Mouse (Mus musculus) thymus, postnatal 14 days (tissue): ENCODE data around the gene Cog6.

Experiments used
- DNase-seq: peaks from one replicate; pipeline ENCODE4 v3.0.0; 2021

The Cog6 gene

DNA sequence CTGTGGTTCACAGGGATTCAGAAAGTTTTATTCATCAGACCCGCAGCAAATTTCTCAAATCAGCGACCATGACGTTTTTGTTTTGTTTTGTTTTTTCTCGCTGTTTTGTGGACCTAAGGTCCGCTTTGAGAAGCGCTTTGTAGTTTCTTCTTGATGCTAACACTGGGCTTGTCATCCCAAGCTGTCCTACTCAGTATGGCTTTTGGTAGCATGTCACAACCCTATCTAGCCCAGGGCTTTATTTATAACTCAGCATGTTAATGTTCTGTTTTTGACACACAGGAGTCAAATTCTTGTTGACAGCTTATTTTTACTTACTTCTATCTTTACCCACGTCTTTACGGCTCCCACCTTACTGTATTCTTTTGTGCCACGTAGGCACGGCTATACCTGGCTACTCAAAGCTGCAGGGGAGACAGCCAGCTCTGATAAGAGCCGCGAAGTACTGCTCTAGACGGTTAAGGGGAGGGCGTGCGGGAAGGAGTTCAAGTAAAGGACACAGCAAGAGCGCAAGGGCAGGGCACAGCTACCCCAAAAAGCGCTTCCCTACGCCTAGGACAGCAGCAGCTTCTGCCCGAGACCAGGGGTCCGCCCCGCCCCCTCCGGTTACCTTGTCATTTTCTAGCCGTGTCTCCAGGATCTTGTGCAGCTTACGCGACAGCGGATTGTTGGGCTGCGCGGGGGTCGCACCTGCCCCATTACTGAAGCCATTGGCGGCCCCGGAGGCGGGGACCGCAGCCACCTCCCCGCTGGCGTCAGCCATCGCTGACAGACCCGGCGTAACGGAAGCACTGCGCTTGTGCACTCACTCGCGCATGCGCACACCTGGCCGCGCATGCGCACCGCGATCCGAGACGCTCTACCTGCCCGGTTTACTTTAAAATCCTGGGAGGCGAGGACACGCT lies at the start of gene Cog6:
Cog6 (minus strand) TSS at position 802 of the 905 bp plus-strand sequence.
- peak; percentile 90 for DNase-seq

DNA sequence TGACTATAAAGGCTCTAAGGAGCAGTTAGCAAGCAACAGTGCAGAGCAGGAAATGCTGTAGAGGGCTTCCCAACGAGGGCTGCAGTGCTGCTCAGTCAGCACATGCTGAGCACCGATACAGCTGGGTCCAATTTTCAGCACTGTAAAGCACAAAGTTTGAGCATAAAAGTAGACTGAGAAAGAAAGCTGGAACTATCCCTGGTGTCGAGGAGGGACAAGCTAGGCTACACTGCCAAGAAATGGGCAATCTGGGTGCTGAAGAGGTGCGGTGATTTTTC lies 49.0 kb upstream of the Cog6 start:
- DNase-seq = no peak

DNA sequence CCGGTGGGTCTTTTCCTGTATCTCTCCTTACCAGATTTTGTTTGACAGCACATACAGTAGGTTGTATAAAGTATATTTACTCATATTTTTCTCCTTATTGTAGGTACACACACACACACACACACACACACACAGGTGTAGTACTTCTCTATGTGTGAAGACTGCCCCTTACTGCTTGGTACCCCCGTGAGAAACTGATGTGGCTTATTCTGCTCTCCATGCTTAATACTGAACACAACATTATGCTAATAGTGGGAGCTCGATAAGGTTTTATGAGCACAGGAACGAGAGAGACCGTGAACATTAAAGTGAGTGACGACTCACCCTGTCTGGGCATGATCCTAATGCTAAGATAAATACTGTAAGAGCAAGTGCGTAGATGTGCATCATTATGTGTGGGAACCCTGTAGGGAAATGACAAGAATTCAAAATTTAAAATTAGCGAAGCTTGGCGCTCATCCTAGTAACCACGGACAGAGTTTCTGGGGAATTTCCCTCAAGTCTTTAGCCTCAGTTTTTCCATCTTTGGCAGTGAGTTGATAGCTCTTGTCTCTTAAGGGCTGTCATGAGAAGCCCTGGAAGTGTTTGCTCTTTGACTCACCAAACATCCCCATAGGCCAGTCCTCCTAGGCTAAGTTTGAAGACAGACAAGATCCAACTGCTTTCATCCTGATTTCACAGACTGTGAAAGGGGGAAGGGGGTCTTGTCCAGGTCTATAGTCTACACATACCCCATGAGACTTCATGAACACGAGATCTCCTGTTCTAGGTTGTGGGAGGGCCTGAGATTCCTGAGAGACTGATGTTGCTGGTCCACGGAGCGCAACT lies 48.4 kb upstream of the Cog6 start:
- no peak for DNase-seq

DNA sequence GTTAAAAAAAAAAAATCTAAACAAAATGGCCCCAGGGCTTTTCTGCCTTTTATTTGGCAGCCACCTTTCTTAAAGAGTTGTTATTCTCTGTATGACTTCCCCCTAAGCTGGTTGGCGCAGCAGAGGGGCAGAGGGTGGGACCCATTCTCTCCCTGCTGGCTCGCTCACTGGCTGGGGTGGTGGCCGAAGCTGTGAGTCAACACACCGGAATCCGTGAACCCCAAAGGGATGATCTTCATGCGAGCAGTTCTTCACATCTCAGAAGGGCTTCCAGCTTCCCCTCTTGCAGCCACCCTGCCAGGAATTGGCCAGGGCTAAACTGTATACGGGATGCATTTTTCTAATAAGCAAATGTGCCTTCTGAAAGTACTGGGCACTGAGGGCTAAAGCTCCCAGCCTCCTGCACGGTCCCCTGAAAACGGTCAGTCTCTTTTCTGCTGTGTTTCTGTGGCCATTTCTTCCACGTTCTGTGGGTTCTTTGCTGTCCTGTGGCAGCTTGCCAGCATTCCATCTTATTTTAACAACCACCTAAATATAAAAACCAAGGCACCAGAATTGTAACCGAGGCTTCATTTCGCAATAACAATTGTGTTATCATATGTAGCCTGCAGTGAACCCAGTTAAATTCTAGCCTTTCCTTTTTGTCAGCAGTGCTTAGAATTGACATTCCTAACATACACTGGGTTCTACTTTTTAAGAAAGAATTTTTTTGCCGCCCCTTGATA lies 46.5 kb upstream of the Cog6 start:
- no peak for DNase-seq

DNA sequence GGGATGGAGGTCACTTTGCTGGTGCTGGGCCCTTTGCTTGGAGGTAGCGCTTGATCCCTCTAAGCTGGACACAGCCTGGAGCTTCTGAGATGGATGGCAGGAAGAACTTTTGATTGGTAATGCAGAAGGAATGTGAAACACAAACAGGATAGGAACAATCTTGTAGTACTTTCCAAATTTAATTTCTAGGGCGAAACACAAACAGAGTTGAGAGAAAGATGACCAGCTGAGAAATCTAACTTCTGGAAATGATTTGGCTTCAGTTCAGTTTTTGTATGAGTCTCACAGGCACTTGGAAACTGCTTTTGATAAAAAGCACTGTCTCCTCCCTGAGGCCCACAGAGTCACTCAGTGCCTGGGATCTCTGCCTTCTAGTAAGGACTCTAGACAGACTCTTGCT lies 42.9 kb upstream of the Cog6 start:
- DNase-seq = no peak

DNA sequence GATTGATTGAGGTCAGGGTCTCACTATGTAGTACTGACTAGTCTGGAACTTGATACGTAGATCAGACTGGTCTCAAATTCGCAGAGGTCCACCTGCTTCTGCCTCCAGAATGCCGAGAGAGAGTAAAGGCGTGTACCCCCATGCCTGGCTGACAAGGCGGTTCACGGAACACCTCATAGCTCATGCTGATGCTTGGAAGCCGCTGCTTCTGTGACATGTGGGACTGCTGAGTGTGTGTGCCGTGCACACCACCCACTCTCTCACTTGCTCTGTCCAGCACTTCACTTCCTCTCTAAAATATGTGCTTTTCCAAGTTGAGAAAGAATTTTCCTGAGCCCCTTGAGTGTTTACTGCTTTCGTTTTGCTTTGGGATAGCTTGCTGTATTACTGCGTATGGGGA lies 39.4 kb upstream of the Cog6 start:
- no peak for DNase-seq

DNA sequence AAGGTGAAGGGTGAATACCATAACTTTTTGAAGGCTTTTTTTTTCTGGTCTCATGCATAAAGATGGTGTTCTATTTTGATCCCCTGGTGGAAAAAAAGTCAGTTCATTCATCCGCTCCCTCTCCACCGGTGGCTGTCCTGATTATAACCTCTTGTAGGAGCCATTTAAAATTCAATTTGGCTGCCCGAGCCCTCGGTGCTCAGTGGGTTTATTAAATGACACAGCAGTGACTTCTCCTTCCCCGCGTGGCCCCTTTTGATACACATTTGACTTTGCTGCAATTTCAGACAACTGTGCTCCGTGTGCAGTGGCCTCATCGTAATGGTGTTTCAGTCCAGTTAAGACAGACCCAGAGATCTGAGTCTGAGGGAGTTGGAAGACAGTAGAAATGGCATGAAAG lies 35.3 kb upstream of the Cog6 start:
- DNase-seq = no peak

DNA sequence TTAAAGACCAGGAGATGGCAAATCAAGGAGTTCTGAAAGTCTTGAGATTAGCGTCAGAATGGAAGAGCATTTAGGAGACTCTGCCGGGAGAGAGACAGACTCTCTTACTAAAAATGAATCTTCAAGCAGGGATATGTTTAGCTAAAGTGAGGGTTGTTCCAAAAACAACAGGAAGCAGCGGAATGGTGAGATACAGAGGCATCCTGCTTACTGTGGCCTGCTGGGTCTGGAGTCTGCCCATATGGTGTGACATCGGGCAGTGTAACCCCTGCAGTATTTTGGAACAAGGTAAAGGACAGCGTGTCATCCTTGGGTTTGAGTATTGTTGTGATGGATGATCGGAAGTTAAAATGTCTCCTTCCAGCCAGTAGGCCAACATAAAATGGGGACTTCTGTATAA lies 29.3 kb upstream of the Cog6 start:
- no peak for DNase-seq

DNA sequence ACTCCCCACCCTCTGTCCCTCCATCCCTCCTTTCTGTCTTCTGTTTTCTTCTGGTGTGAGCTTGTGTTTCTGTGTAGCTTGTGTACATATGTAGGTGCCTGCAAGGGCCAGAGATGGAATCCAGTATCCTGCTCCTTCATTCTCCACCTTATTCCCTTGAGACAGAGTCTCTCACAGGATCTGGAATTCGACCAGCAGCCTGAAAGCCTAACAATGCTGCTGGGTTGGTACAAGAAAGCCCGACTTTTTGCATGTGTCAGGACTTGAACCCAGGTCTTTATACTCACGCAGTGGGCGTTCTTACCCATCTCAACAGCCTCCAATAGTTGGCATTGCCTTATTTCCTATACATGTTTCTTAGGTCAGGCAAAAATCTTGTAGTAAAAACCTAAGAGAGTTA lies 28.7 kb upstream of the Cog6 start:
- no peak for DNase-seq

DNA sequence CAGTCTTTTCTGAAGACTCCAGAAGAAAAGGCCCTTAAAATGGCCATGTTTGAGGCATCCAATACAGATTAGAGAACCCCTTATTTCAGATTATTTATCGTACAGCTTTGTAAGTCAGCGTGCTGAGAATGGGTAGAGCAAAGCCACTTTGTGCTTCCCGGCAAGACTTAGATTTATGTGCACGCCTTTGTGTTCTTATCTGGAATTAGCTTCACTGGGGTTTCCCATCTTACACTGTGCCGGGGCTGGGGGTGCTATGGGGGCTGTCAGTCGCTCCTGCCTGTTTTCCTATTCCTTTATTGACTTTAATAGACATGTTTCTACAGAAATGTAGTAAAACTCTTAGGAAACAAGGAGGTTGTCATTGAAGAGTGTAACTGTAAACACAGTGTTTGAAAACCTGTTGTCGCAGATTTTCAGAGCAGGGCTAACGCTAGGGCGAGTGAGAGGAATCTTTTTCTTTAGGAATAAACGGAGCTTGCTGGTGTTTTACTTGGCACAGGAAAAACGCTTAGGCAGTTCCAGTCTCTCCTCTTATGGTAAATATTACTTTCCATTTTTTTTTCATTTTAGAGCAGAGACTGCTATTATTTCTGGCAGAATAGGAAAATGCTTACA lies 27.8 kb upstream of the Cog6 start:
- DNase-seq = no peak

DNA sequence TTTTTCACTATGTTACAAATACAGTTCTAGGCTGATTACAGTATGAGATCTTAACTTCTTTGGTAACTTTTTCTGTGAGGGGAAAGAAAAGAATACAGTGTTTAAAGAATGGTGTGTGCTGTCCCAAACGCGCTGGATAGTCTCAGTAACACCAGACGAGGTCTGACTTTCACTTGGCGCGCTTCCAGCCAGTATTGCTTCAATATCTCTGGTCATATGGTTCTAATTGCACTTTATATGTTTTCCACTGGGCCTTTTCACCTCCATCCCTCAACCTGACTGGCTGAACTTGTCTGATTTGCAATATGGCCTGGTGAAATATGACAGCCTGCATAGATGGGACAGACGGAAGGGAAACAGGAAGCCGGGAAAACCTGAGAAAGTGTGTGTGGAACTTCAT lies 27.2 kb upstream of the Cog6 start:
- no peak for DNase-seq

DNA sequence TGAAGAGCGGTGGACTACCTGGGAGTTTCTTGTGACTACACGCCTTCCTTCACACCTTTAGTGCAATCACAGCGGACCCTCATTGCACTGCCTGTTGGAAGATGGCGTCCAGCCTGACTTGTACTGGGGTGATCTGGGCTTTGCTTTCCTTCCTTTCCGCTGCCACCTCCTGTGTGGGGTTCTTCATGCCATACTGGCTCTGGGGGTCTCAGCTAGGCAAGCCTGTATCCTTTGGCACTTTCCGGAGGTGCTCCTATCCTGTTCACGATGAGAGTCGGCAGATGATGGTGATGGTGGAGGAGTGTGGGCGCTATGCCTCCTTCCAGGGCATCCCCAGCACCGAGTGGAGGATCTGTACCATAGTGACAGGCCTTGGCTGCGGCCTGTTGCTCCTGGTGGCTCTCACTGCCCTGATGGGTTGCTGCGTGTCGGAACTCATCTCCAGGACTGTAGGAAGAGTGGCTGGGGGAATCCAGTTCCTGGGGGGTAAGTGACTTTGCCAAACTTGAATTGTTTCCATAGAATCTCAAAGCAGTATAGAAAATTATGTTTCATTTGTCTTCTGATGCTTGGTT lies 26.3 kb upstream of the Cog6 start:
- no peak for DNase-seq

DNA sequence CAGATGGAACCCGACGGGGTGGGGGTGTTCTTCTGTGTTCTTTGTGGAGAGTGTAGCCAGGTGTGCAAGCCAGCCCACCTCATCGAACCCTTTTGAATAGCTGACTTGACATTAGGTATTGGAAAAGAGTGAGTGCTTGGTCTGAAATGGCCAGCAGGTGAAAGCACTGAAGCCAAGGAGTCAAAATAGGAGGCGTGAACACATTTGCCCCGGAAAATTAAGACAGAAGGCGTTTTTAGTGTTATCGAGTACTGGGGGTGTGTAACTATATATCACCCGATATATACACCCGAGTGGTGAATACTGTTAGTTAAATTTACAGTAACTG lies 25.2 kb upstream of the Cog6 start:
- no peak for DNase-seq

DNA sequence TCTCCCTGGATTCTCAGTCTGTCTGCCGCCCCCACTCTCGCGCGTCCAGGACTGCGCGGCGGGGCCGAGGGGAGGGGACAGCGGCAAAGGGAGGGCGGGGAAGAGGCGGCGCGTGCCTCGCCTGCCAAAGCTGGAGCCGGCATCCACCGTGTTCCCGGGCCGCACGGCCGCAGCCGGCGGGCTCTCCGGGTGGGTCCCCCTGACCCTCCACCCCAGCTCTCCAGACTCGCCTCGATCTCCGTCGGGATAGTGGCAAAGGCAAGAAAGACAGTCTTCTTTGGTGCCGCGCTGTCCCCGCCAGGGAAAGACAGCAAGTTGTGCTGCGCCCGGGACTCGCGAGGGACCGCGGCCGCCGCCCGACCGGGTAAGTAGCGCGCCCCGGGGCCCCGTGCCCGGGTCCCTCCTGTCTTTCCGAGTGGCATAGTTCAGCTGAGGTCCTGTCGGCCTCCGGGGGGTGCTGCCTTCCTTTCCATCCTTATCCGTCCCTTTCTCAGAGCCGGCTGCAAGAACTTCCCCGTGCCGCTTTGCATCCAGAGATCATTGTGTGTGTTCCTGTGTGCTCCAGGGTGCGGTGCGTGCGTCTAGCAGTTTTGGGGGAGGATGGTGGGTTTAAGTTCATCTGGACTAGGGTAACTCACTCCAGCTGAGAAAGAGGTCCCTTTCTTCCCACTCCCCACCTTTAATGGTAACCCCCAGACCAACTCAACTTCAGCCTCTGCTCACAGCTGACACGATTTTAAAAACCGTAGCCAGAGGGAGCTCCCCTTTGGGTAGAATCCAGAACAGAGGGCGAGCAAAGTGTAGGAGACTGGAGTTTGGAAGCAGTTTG lies 24.6 kb upstream of the Cog6 start, which contains the start of gene Lhfp:
Lhfp (plus strand) TSS at position 118 of the 829 bp plus-strand sequence.
- DNase-seq = peak; percentile 43

DNA sequence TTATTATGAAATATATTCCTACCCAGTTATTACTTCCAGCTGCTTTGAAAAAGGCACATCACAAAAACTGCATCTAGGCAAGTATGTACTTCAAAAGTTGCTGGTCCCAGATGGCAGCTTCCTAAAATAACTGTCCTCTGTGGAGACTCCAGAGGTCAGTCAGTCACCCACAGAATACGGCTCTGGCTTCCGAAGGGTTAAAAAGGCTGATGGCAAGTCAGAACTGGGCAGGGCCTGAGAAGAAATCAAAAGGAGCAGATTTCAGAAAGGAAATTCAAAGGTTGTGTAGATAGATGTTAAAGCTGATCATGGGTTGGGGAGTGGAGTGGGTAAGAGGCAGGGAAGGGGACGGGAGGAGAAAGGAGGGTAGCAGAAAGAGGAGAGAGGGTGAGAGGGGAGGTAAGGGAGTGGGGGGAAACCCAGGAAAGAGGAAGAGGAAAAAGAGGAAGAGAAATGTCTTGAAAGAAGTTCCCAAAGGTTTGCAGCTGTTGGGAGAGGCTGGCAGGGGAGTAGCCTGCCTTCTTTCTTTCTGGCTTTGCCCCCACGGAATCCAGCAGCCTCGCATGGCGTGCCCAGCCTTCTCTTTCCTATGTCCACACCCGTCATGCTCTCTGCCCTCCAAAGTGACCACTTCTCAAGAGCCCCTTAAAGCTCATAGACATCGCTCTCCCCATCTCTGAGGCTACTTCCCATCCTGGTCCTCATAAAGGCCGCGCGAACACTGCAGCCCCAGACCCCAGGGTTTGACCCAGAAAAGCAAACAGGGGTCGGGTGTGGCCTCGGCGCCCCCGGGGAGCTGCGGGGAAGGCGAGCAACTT lies 23.8 kb upstream of the Cog6 start:
- DNase-seq = no peak

DNA sequence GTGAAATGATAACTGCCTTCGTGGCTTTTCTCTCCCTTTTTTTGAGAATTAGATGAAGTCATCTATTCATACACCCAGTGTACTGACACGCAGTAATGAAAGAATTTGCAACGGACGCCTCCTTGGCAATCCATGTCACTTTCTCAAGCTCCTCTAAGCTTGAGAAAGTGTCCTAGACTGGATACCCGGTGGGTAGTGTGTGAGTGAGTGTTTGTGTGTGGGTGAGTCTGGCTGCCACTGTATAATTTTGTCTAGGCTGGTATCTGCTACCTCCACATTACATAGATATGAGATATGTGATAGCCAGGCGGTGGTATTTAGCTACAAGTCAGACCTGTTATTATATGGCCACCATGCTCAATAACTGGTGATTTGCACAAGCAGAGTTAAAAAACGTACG lies 22.7 kb upstream of the Cog6 start:
- no peak for DNase-seq

DNA sequence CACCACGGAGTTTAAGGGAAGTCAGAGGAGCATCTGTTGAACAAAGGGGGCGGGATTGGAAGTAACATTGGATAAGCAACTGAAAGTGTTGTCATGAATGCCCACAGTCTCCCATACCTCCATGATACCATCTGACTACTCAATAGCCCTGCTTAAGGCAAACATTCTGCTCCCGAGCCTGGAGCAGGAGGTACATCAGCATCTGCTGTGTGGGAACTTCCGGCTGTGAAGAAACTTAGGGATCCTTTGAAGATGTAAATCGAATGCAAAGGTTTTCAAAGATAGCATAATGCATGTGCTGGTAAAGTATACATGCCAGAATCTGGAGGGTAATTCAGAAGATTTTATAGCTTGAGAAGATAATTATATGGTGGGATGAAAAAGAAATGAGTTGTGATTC lies 21.9 kb upstream of the Cog6 start:
- DNase-seq = no peak

DNA sequence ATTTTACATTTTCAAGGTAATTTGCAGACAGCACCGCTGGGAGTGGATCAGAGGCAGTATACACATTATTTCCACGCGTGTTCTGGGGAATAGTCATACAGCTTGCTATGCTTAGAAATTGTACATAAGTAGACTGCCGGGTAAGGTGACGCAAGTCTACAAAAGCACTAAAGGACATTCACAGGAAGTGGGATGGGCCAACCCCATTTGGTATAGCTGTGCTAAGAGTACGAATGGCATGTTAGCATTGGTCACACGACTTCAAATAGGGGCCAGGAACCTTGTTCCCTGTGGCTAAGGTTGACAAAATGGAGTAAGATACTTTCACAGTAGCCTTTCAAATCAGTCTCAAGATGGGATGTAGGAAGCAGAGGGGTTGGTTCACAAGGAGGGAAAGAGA lies 19.9 kb upstream of the Cog6 start:
- peak; percentile 16 for DNase-seq

DNA sequence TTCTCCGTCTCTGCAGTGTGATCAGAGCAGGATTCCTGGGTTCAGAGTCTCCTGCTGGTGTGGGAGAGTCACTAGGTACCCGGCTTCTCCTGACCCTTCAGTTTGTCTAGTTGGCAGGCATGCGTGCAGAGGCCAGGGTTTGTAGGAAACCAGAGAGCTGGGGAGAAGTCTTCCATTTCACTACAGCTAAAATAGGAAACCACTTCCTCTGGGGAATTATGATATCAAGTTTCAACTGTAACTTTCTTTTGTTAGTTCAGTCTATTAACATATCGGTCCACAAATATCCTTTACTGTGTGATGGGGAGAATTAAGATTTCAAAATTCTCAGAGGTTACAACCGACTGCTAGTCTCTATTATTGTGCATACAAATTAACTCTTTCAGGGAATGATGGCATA lies 19.0 kb upstream of the Cog6 start:
- no peak for DNase-seq

DNA sequence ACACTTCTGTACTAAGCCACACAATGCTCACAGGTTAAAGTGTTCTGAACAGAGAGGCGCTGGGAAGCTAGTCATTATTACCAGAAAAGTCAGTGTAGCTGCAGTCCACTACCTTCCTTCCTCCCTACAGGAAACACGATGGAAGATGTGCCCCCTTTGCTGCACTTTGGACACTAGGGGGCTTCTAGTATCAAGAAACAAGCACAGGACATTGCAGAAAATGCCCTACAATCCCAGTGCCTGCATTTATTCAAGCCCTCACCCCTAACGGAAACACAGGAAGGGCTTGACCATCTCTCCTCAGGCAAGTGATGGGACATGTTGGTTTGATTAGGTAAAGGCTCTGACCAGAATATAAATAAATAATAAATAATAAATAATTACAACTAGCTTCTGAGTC lies 16.4 kb upstream of the Cog6 start:
- peak; percentile 43 for DNase-seq

DNA sequence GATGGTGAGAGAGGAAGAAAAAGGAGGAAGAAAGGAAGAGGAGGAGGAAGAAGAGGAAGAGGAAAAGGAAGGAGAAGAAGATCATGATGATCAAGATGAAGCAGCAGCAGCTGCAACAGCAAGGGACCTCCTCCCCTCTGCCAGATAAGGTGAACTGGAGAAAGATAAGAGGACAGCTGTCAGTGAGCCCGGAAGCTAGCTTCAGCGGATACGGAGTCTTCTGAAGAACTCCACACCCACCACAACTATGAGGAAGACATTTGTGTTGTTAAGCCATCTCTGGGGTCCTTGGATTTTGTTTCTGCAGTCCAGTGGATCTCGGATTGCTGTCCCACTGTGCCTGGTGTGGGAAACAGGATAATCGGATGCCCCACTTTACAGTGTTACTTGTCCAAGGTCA lies 15.4 kb upstream of the Cog6 start:
- DNase-seq = peak; percentile 70
